Mouse (Mus musculus) inflammation-experienced regulatory T-cells, adult 6 months (primary cell): Measurements from ENCODE around the gene Gm37419. TPM values are rescaled to one million over a fixed set of nuclear protein-coding genes. Genes with fewer than 3 reads are reported as not detected.

ENCODE experiments used
- ATAC-seq: one replicate; pipeline ENCODE4 v1.8.0; 2017
- polyA plus RNA-seq, 3 experiments: library from polyadenylated mRNA; unstranded; fragments of 100-300 nt; shearing (Covaris generic); gene quantifications; one replicate each; pipeline ENCODE4 v1.2.1; 2017

The Gm37419 gene
- polyA plus RNA-seq, 3 experiments from 2014 or later: not detected

GRCm38 (mm10) chr16:23980201-23980870 is 7.9 kb upstream of the Gm37419 start:
- ATAC-seq: no peak

- ATAC-seq: no peak
These were observed 7.1 kb upstream of the Gm37419 start for GRCm38 (mm10) chr16:23980991-23981720.

GRCm38 (mm10) chr16:23981925-23982851 is 6.1 kb upstream of the Gm37419 start:
- peak; percentile 39 for ATAC-seq

- no peak for ATAC-seq
These were observed 5.2 kb upstream of the Gm37419 start for GRCm38 (mm10) chr16:23982891-23983588.

- ATAC-seq: peak; percentile 10
These were observed 4.1 kb upstream of the Gm37419 start for GRCm38 (mm10) chr16:23984183-23984582.

- ATAC-seq: peak; percentile 16
These were observed 3.4 kb upstream of the Gm37419 start for GRCm38 (mm10) chr16:23984760-23985466.

- peak; percentile 3 for ATAC-seq
These were observed 2.8 kb upstream of the Gm37419 start for GRCm38 (mm10) chr16:23985467-23985861.

- ATAC-seq: no peak
These were observed 2.1 kb upstream of the Gm37419 start for GRCm38 (mm10) chr16:23986176-23986575.

- no peak for ATAC-seq
These were observed 1.4 kb upstream of the Gm37419 start for GRCm38 (mm10) chr16:23986871-23987270.

GRCm38 (mm10) chr16:23987341-23988156 is 733 bp upstream of the Gm37419 start:
- ATAC-seq: no peak

GRCm38 (mm10) chr16:23988157-23988465 is 171 bp upstream of the Gm37419 start:
- no peak for ATAC-seq

- no peak for ATAC-seq
These were observed 1.2 kb downstream of the Gm37419 start for GRCm38 (mm10) chr16:23989209-23990160.

- no peak for ATAC-seq
These were observed 2.1 kb downstream of the Gm37419 start for GRCm38 (mm10) chr16:23990161-23990970.

- peak; percentile 29 for ATAC-seq
These were observed 2.9 kb downstream of the Gm37419 start for GRCm38 (mm10) chr16:23991170-23991569.

- no peak for ATAC-seq
These were observed 3.7 kb downstream of the Gm37419 start for GRCm38 (mm10) chr16:23991846-23992580.

GRCm38 (mm10) chr16:23993351-23994321 is 5.4 kb downstream of the Gm37419 start:
- no peak for ATAC-seq

- ATAC-seq: no peak
These were observed 8.1 kb downstream of the Gm37419 start for GRCm38 (mm10) chr16:23996342-23996741.
